Mouse (Mus musculus) neural tube, embryonic 12.5 days (tissue): ENCODE results near the gene Ptpra. TPM values are rescaled to one million over a fixed set of nuclear protein-coding genes. Genes with fewer than 3 reads are reported as not detected.
"Not testable (repeated sequence)": the region's sequence is repeated elsewhere in the genome, so short reads cannot be mapped to it uniquely, and the experiment has no call there.

Experiments used
- ATAC-seq: fragments of 200-750 bp; cut with Nextera tagmentation; 2 replicates; pipeline ENCODE4 v1.8.0; 2017; ENCODE audit warnings: low read depth, mild to moderate bottlenecking, moderate TSS enrichment, moderate library complexity; ENCODE audit not compliant: low FRiP score
- H3K27ac ChIP-seq: fragments of 300-500 bp; sonication (generic); 2 replicates; pipeline ENCODE4 v1.5.1; 2016
- H3K27me3 ChIP-seq: fragments of 300-500 bp; sonication (generic); replicated peaks from 2 replicates; pipeline ENCODE4 v1.6.1; 2016; ENCODE audit warnings: mild to moderate bottlenecking
- H3K36me3 ChIP-seq: fragments of 300-500 bp; sonication (generic); 2 replicates; pipeline ENCODE4 v1.6.1; 2016; ENCODE audit warnings: mild to moderate bottlenecking
- H3K4me1 ChIP-seq: fragments of 300-500 bp; sonication (generic); 2 replicates; pipeline ENCODE4 v1.6.1; 2016
- H3K4me2 ChIP-seq: fragments of 300-500 bp; sonication (generic); replicated peaks from 2 replicates; pipeline ENCODE4 v1.6.1; 2016; ENCODE audit warnings: mild to moderate bottlenecking
- H3K4me3 ChIP-seq: fragments of 300-500 bp; sonication (generic); 2 replicates; pipeline ENCODE4 v1.5.1; 2016
- H3K9ac ChIP-seq: fragments of 300-500 bp; sonication (generic); 2 replicates; pipeline ENCODE4 v1.6.1; 2016; ENCODE audit warnings: mild to moderate bottlenecking
- H3K9me3 ChIP-seq: fragments of 300-500 bp; sonication (generic); 2 replicates; pipeline ENCODE4 v1.6.1; 2016; ENCODE audit warnings: mild to moderate bottlenecking
- WGBS: fragments of 180-500 bp; shearing (Covaris S2); methylation state at CpG from one replicate; pipeline ENCODE4 v1.1.7; 2016; 5-methylcytosine and 5-hydroxymethylcytosine counted together
- polyA plus RNA-seq: library from polyadenylated mRNA; unstranded; fragments of >200 nt; fragmentation: Nextera tagmentation; extraction: Ambion mirVana; gene quantifications from 2 replicates; pipeline ENCODE4 v1.2.1, GENCODE M21; 2016

Ptpra gene
- polyA plus RNA-seq, 1 experiment from 2014 or later: 124 TPM

DNA sequence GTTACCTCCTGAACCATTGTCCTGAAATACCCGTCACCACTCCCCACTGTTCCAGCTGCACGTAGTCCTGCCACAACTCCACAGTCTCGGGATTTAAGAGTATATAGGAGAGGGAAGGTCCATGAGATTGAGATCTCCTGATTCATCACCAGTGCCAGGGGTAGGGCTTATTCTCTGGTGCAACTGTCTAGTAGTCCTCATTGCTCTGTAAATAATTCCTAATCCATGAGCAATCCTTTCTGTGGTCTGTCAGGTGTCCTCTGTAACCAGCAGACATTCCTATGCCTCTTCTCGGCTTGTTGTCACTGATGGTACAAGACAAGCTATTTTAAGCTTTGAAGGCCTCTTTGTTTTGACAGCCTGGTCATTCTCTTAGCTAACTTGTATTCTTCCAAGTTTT lies 46.9 kb downstream of the Ptpra start:
- no peak for ATAC-seq
- WGBS: 38% methylated on average over 4 of the region's 4 CpGs
- H3K27ac ChIP-seq: no peak overlapping the region

GRCm38 (mm10) chr2:130499546-130499945 lies 49.5 kb downstream of the Ptpra start:
- Histone ChIP-seq H3K27me3 (no peaks in the 10 kb centered on the region), H3K36me3 (no peaks in the 10 kb centered on the region), H3K4me3 (no peak overlapping the region), H3K9ac (no peak overlapping the region), H3K27ac (no peak overlapping the region), H3K9me3 (no peaks in the 10 kb centered on the region), H3K4me2 (no peak overlapping the region), H3K4me1 (peaks cover 19% of the 10 kb centered on the region)
- ATAC-seq: no peak
- WGBS: 65% methylated on average over 3 of the region's 3 CpGs

More for the DNA sequence above, 46.9 kb downstream of the Ptpra start:
- Histone ChIP-seq H3K9me3 (no peaks in the 10 kb centered on the region), H3K9ac (no peak overlapping the region), H3K4me3 (no peak overlapping the region), H3K4me1 (peaks cover 24% of the 10 kb centered on the region), H3K36me3 (no peaks in the 10 kb centered on the region), H3K4me2 (no peak overlapping the region), H3K27me3 (no peaks in the 10 kb centered on the region)

DNA sequence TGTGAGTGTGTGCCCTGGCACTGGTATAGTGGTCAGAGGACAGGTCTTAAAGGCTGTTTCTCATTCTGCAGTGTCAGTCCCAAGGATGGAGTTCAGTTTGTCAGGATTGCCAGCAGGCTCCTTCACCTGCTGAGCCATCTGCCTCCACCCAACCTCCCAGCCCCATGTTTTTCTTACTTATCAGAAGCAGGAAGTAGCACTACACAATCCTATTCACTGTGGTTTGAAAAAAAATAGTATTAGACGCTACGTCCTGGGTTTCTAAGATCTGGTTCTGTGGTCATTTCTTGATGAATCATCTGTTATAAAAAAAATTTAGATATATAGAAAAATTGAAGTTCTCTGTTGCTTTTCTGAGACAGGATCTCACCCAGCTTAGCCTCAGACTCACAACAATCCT lies 51.5 kb downstream of the Ptpra start:
- WGBS: 95% methylated on average over 2 of the region's 2 CpGs
- ATAC-seq: no peak
- no peaks in the 10 kb centered on the region for H3K9me3 ChIP-seq
- peaks cover 10% of the 10 kb centered on the region for H3K4me1 ChIP-seq
- H3K9ac ChIP-seq: no peak overlapping the region
- no peak overlapping the region for H3K4me2 ChIP-seq
- no peak overlapping the region for H3K4me3 ChIP-seq
- H3K36me3 ChIP-seq: peaks cover 11% of the 10 kb centered on the region
- H3K27ac ChIP-seq: no peak overlapping the region
- no peaks in the 10 kb centered on the region for H3K27me3 ChIP-seq

DNA sequence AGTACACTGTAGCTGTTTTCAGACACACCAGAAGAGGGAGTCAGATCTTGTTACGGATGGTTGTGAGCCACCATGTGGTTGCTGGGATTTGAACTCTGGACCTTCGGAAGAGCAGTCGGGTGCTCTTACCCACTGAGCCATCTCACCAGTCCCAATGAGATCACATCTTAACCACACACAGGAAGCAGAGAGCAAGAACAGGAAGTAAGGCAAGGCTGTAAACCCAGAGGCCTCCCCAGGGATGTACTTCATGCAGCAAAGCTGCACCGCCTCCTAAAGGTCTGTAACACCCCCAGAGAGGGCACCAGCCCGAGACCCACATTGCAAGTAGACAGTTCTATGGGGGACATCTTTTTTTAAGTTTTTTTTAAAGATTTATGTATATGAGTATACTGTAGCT lies 61.5 kb downstream of the Ptpra start:
- not testable (repeated sequence) for H3K4me3 ChIP-seq, H3K4me2 ChIP-seq, H3K27ac ChIP-seq, H3K4me1 ChIP-seq, ATAC-seq, H3K9ac ChIP-seq, H3K27me3 ChIP-seq, H3K9me3 ChIP-seq
- peaks cover 28% of the 10 kb centered on the region for H3K36me3 ChIP-seq
- 94% methylated on average over 5 of the region's 5 CpGs for WGBS

- no peak for ATAC-seq
- H3K36me3 ChIP-seq: peaks cover 24% of the 10 kb centered on the region
- no peaks in the 10 kb centered on the region for H3K9me3 ChIP-seq
- no peaks in the 10 kb centered on the region for H3K27me3 ChIP-seq
- WGBS: 97% methylated on average over 8 of the region's 8 CpGs
- H3K9ac ChIP-seq: no peak overlapping the region
- H3K4me3 ChIP-seq: no peak overlapping the region
- H3K4me1 ChIP-seq: no peaks in the 10 kb centered on the region
- H3K27ac ChIP-seq: no peak overlapping the region
- H3K4me2 ChIP-seq: no peak overlapping the region
Measured at GRCm38 (mm10) chr2:130513907-130514306, 63.8 kb downstream of the Ptpra start.

- Histone ChIP-seq H3K9me3 (no peaks in the 10 kb centered on the region), H3K9ac (no peak overlapping the region), H3K4me2 (no peak overlapping the region), H3K4me3 (no peak overlapping the region), H3K4me1 (no peaks in the 10 kb centered on the region), H3K27me3 (no peaks in the 10 kb centered on the region), H3K27ac (no peak overlapping the region), H3K36me3 (peaks cover 34% of the 10 kb centered on the region)
- no peak for ATAC-seq
- 55% methylated on average over 5 of the region's 5 CpGs for WGBS
Measured at GRCm38 (mm10) chr2:130515791-130516190, 65.7 kb downstream of the Ptpra start.

GRCm38 (mm10) chr2:130521927-130522326 lies 71.8 kb downstream of the Ptpra start:
- Histone ChIP-seq H3K36me3 (peaks cover 58% of the 10 kb centered on the region), H3K27ac (no peak overlapping the region), H3K27me3 (no peaks in the 10 kb centered on the region), H3K4me1 (no peaks in the 10 kb centered on the region), H3K9ac (no peak overlapping the region), H3K9me3 (no peaks in the 10 kb centered on the region), H3K4me3 (no peak overlapping the region), H3K4me2 (no peak overlapping the region)
- ATAC-seq: no peak
- 97% methylated on average over 2 of the region's 2 CpGs for WGBS

DNA sequence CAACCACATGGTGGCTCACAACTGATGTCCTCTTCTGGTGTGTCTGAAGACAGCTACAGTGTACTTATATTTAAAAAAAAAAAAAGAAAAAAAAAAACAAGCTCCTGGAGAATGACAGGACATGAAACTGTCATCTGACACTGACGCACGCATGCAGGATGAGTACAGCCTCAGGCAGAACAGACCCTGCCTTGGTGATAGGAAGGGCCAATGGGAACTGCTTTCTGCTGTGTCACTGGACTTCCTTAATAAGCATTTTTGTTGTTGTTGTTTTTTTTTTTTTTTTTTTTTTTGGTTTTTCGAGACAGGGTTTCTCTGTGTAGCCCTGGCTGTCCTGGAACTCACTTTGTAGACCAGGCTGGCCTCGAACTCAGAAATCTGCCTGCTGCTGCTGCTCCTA lies 75.4 kb downstream of the Ptpra start:
- WGBS: 91% methylated on average over 4 of the region's 4 CpGs
- not testable (repeated sequence) for H3K27me3 ChIP-seq, H3K27ac ChIP-seq, H3K9me3 ChIP-seq, H3K9ac ChIP-seq, H3K4me3 ChIP-seq, ATAC-seq, H3K4me2 ChIP-seq, H3K4me1 ChIP-seq
- peaks cover 45% of the 10 kb centered on the region for H3K36me3 ChIP-seq

DNA sequence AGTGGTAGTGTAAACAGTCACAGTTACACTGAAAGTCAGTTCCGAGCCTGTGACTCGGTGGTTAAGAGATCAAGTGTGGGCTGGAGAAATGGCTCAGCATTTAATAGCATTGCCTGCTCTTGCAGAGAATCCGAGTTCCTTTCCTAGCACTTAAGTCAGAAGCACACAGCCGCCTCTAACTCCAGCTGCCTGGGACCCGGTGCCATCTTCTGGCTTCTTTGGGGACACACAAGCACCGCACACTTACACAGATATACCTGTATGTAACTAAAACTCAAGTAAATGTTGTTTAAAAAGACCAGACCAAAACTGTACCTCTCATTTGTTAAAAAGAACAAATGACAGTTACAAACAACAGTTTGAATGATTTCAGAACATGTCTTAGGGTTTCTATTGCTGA lies 78.4 kb downstream of the Ptpra start:
- H3K27me3 ChIP-seq: no peaks in the 10 kb centered on the region
- no peaks in the 10 kb centered on the region for H3K4me1 ChIP-seq
- no peak for ATAC-seq
- H3K27ac ChIP-seq: no peak overlapping the region
- no peaks in the 10 kb centered on the region for H3K9me3 ChIP-seq
- H3K4me3 ChIP-seq: no peak overlapping the region
- 81% methylated on average over 6 of the region's 6 CpGs for WGBS
- no peak overlapping the region for H3K4me2 ChIP-seq
- H3K9ac ChIP-seq: no peak overlapping the region
- H3K36me3 ChIP-seq: peaks cover 27% of the 10 kb centered on the region

- Histone ChIP-seq H3K9me3 (no peaks in the 10 kb centered on the region), H3K4me2 (no peak overlapping the region), H3K9ac (no peak overlapping the region), H3K27ac (no peak overlapping the region), H3K27me3 (no peaks in the 10 kb centered on the region), H3K4me3 (no peak overlapping the region), H3K36me3 (peaks cover 32% of the 10 kb centered on the region), H3K4me1 (no peaks in the 10 kb centered on the region)
- 95% methylated on average over 2 of the region's 2 CpGs for WGBS
- ATAC-seq: no peak
Measured at GRCm38 (mm10) chr2:130529290-130529689, 79.2 kb downstream of the Ptpra start.

- Histone ChIP-seq H3K4me3 (no peak overlapping the region), H3K4me1 (no peaks in the 10 kb centered on the region), H3K27ac (no peak overlapping the region), H3K9me3 (no peaks in the 10 kb centered on the region), H3K27me3 (no peaks in the 10 kb centered on the region), H3K9ac (no peak overlapping the region), H3K36me3 (peaks cover 32% of the 10 kb centered on the region), H3K4me2 (no peak overlapping the region)
- no peak for ATAC-seq
- 90% methylated on average over 7 of the region's 7 CpGs for WGBS
Measured at GRCm38 (mm10) chr2:130529925-130530324, 79.8 kb downstream of the Ptpra start.

- H3K36me3 ChIP-seq: peaks cover 33% of the 10 kb centered on the region
- H3K27ac ChIP-seq: no peak overlapping the region
- no peak overlapping the region for H3K9ac ChIP-seq
- WGBS: 95% methylated on average over 2 of the region's 2 CpGs
- H3K4me1 ChIP-seq: no peaks in the 10 kb centered on the region
- ATAC-seq: no peak
- no peaks in the 10 kb centered on the region for H3K9me3 ChIP-seq
- H3K27me3 ChIP-seq: no peaks in the 10 kb centered on the region
- no peak overlapping the region for H3K4me3 ChIP-seq
- no peak overlapping the region for H3K4me2 ChIP-seq
Measured at GRCm38 (mm10) chr2:130532201-130532600, 82.1 kb downstream of the Ptpra start.

DNA sequence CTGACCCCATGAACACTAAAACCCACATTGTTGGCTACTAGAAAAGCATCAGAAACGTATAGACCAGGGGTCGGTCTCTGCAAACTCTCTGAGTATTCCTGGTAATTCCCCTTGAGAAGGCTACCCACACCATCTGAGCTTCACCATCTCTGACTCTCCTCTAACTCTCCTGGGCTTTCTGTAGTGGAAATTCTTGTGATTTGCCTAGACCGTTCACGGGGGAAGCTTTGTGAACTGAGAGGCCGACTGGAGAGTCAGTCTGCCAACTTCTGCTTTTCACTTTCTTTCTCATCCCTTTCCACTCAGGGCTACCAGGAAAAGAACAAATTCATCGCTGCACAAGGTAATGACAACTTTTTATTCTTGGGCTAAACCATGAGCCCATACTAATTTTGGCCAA lies 84.9 kb downstream of the Ptpra start:
- H3K27me3 ChIP-seq: no peaks in the 10 kb centered on the region
- ATAC-seq: no peak
- H3K9ac ChIP-seq: no peak overlapping the region
- H3K27ac ChIP-seq: no peak overlapping the region
- no peak overlapping the region for H3K4me2 ChIP-seq
- 94% methylated on average over 6 of the region's 6 CpGs for WGBS
- H3K4me3 ChIP-seq: no peak overlapping the region
- H3K4me1 ChIP-seq: no peaks in the 10 kb centered on the region
- peaks cover 51% of the 10 kb centered on the region for H3K36me3 ChIP-seq
- H3K9me3 ChIP-seq: no peaks in the 10 kb centered on the region
